Mouse (Mus musculus) stomach, postnatal 0 days (tissue): ENCODE results near the gene Ehmt1.

Experiments used
- CTCF ChIP-seq: IDR thresholded peaks from 2 replicates; pipeline ENCODE4 v1.5.1; 2016; ENCODE audit warnings: antibody characterized with exemption, low read depth, mild to moderate bottlenecking, moderate library complexity
- EP300 ChIP-seq: optimal IDR thresholded peaks from 2 replicates; pipeline ENCODE3; 2016; ENCODE audit warnings: antibody characterized with exemption

- no peak for TF ChIP-seq CTCF
- no peak for TF ChIP-seq EP300
Measured at GRCm38 (mm10) chr2:24776831-24777230, 142.6 kb downstream of the Ehmt1 start.
